Mouse (Mus musculus): ENCODE data around the gene Grifin.

GRCm38 (mm10) chr5:140607001-140607835 lies 42.3 kb upstream of the Grifin start, which contains the start of gene Lfng:
- no peak for TF ChIP-seq GATA1 (IDR thresholded peaks at IDR 0.05; ENCODE audit: borderline replicate concordance, low read length)
- no peak for TF ChIP-seq FLI1 (IDR thresholded peaks at IDR 0.05; ENCODE audit: low read length)
